10 mouse cellular contexts compared by ENCODE assay signal in genomic region chr8:115008624-115009620, GRCm38 (mm10).
DNase-seq lines count a peak whose midpoint lies in the region; ATAC-seq and TF ChIP-seq lines count a peak whose summit lies in the region.
"Had no signal": no experiment of that assay in that cellular context is flagged by ENCODE, and none has a peak within 500 bp of the region (broad histone marks: within the 10 kb centered on the region; RNA-seq: fewer than 3 reads in every experiment).

No protein-coding gene starts in this region.

- TF ChIP-seq CTCF in brain, embryonic 14.5 days (IDR thresholded peaks at IDR 0.05; ENCODE audit: borderline replicate concordance, extremely low read depth, insufficient read depth, insufficient read length), result no peak

- TF ChIP-seq POLR2A in brain, embryonic 14.5 days (IDR thresholded peaks at IDR 0.05; ENCODE audit: borderline replicate concordance, extremely low read depth, insufficient read depth, insufficient read length, poor library complexity, severe bottlenecking), result no peak

- H3K4me2 ChIP-seq in heart, embryonic 16.5 days (ENCODE audit: low read depth, low read length), result no peak overlapping the region
- H3K4me2 ChIP-seq: liver, embryonic 15.5 days had no signal

- H3K9ac ChIP-seq in heart, embryonic 16.5 days (ENCODE audit: low read length), result no peak overlapping the region
- H3K9ac ChIP-seq: liver, embryonic 15.5 days had no signal

- H3K4me1 ChIP-seq in heart, embryonic 16.5 days (ENCODE audit: control insufficient read depth, insufficient read depth, low read length), result peaks cover 25% of the 10 kb centered on the region
- H3K4me1 ChIP-seq: liver, embryonic 15.5 days had no signal

- intact Hi-C loops in heart, postnatal 25 days (cut with DNase I), result no loop called here

- peak; percentile 36 to 61 for DNase-seq in heart, adult 9 months (ENCODE audit: low spot score in 2 of 2)
- DNase-seq in heart, postnatal 25 days (ENCODE audit: low spot score), result no peak
- DNase-seq in adipocyte (ENCODE audit: low spot score), result peak; percentile 69
- peak; percentile 78 for DNase-seq in brain, embryonic 14.5 days (ENCODE audit: low read depth)
- DNase-seq in yolk sac, embryonic 10.5 days (ENCODE audit: low spot score), result no peak
- DNase-seq in spleen, adult 18-20 months, result no peak
- DNase-seq: right cerebral cortex, postnatal 14 days had no signal

- no peak overlapping the region for H3K4me3 ChIP-seq in heart, embryonic 16.5 days (ENCODE audit: low read length)
- H3K4me3 ChIP-seq: liver, embryonic 15.5 days had no signal

- H3K27me3 ChIP-seq in heart, embryonic 16.5 days (ENCODE audit: control insufficient read depth, insufficient read depth, low read length), result no peaks in the 10 kb centered on the region
- H3K27me3 ChIP-seq: liver, embryonic 15.5 days had no signal

- H3K36me3 ChIP-seq in heart, embryonic 16.5 days (ENCODE audit: control insufficient read depth, insufficient read depth), result no peaks in the 10 kb centered on the region
- H3K36me3 ChIP-seq: liver, embryonic 15.5 days had no signal

- WGBS in heart, embryonic 16.5 days, result 60% methylated on average over 9 of the region's 9 CpGs

- H3K9me3 ChIP-seq in heart, embryonic 16.5 days (replicated peaks; ENCODE audit: control insufficient read depth, low read length), result no peaks in the 10 kb centered on the region
- H3K9me3 ChIP-seq: liver, embryonic 15.5 days had no signal

- no peak overlapping the region for H3K27ac ChIP-seq in heart, embryonic 16.5 days (ENCODE audit: low read length)
- H3K27ac ChIP-seq: liver, embryonic 15.5 days had no signal

- peak; percentile 39; the same call in 1 of the 2 replicates for ATAC-seq in heart, embryonic 16.5 days (replicated peaks; ENCODE audit: extremely low read depth, insufficient read depth, low FRiP score)
- ATAC-seq: activated CD4-positive, CD25-positive, alpha-beta regulatory T cell, adult 4 months had no signal

Comparison
In these comparisons a context has a peak if more than half of its experiments do, and no peak if none do; other contexts are left out.
1. DNase-seq: peak in heart, adult 9 months (2 of 2), adipocyte (single experiment) and brain, embryonic 14.5 days (single experiment); none in heart, postnatal 25 days (single experiment), yolk sac, embryonic 10.5 days (single experiment) and spleen, adult 18-20 months (0 of 2).